Mouse (Mus musculus) hindbrain, embryonic 15.5 days (tissue): ENCODE data around the gene Tmem139. TPM values are rescaled to one million over a fixed set of nuclear protein-coding genes. Genes with fewer than 3 reads are reported as not detected.

ENCODE experiments used
- ATAC-seq: fragments of 200-750 bp; cut with Nextera tagmentation; 2 replicates; pipeline ENCODE4 v1.8.0; 2017; ENCODE audit warnings: low read depth, moderate number of reproducible peaks, moderate TSS enrichment; ENCODE audit not compliant: low FRiP score
- H3K27ac ChIP-seq: fragments of 300-500 bp; sonication (generic); replicated peaks from 2 replicates; pipeline ENCODE4 v1.5.1; 2015; ENCODE audit warnings: mild to moderate bottlenecking, inconsistent platforms
- H3K27me3 ChIP-seq: fragments of 300-500 bp; sonication (generic); 2 replicates; pipeline ENCODE4 v1.6.1; 2015; ENCODE audit warnings: control low read depth, inconsistent platforms
- H3K36me3 ChIP-seq: fragments of 300-500 bp; sonication (generic); 2 replicates; pipeline ENCODE4 v1.6.1; 2015; ENCODE audit warnings: control low read depth, inconsistent platforms
- H3K4me1 ChIP-seq: fragments of 300-500 bp; sonication (generic); replicated peaks from 2 replicates; pipeline ENCODE4 v1.6.1; 2015; ENCODE audit warnings: control low read depth, inconsistent platforms
- H3K4me2 ChIP-seq: fragments of 300-500 bp; sonication (generic); 2 replicates; pipeline ENCODE4 v1.6.1; 2015; ENCODE audit warnings: moderate library complexity, mild to moderate bottlenecking, inconsistent platforms
- H3K4me3 ChIP-seq: fragments of 300-500 bp; sonication (generic); 2 replicates; pipeline ENCODE4 v1.5.1; 2015; ENCODE audit warnings: mild to moderate bottlenecking, inconsistent platforms
- H3K9ac ChIP-seq: fragments of 300-500 bp; sonication (generic); 2 replicates; pipeline ENCODE4 v1.6.1; 2015; ENCODE audit warnings: inconsistent platforms
- H3K9me3 ChIP-seq: fragments of 300-500 bp; sonication (generic); 2 replicates; pipeline ENCODE4 v1.6.1; 2016; ENCODE audit warnings: control low read depth, inconsistent platforms
- WGBS: fragments of 180-500 bp; shearing (Covaris S2); methylation state at CpG from one replicate; pipeline ENCODE4 v1.1.7; 2015; 5-methylcytosine and 5-hydroxymethylcytosine counted together
- polyA plus RNA-seq: library from polyadenylated mRNA; unstranded; fragments of >200 nt; fragmentation: Nextera tagmentation; extraction: Ambion mirVana; gene quantifications from 2 replicates; pipeline ENCODE4 v1.2.1, GENCODE M21; 2015

Gene Tmem139
- polyA plus RNA-seq, 1 experiment from 2014 or later = 0.26 TPM

- H3K36me3 ChIP-seq = no peaks in the 10 kb centered on the region
- peak overlapping the region; percentile 50 for H3K4me2 ChIP-seq
- H3K4me3 ChIP-seq = peak overlapping the region; percentile 28
- no peak for ATAC-seq
- H3K4me1 ChIP-seq = peaks cover 11% of the 10 kb centered on the region; the same call in 1 of the 2 replicates
- 55% methylated on average over 1 of the region's 1 CpGs for WGBS
- no peak overlapping the region for H3K9ac ChIP-seq
- H3K9me3 ChIP-seq = no peaks in the 10 kb centered on the region
- H3K27ac ChIP-seq = no peak overlapping the region
- H3K27me3 ChIP-seq = no peaks in the 10 kb centered on the region
Observed at GRCm38 (mm10) chr6:42247981-42248380, 13.8 kb upstream of the Tmem139 start.

- H3K4me3 ChIP-seq = no peak overlapping the region
- no peaks in the 10 kb centered on the region for H3K27me3 ChIP-seq
- no peak for ATAC-seq
- 93% methylated on average over 4 of the region's 4 CpGs for WGBS
- H3K4me2 ChIP-seq = no peak overlapping the region
- H3K9ac ChIP-seq = no peak overlapping the region
- H3K27ac ChIP-seq = no peak overlapping the region
- no peaks in the 10 kb centered on the region for H3K36me3 ChIP-seq
- no peaks in the 10 kb centered on the region for H3K9me3 ChIP-seq
- no peaks in the 10 kb centered on the region for H3K4me1 ChIP-seq
Observed at GRCm38 (mm10) chr6:42251791-42252190, 10.0 kb upstream of the Tmem139 start.

DNA sequence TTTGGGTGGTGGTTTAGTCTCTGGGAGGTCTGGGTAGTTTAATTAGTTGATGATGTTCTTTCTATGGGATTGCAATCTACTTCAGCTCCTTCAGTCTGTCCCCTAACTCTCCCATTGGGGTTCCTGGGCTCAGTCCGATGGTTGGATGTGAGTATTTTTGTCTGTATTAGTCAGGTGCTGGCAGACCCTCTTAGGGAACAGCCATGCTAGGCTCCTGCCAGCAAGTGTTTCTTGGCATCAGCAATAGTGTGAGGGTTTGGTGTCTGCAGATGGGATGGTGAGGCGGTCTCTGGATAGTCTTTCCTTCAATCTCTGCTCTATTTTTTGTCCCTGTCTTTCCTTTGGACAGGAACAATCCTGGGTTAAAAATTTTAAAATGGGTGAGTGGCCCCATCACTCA lies 8.7 kb upstream of the Tmem139 start:
- Histone ChIP-seq H3K27me3 (no peaks in the 10 kb centered on the region), H3K4me1 (no peaks in the 10 kb centered on the region), H3K9ac (no peak overlapping the region), H3K4me2 (no peak overlapping the region), H3K27ac (no peak overlapping the region), H3K36me3 (no peaks in the 10 kb centered on the region), H3K4me3 (no peak overlapping the region), H3K9me3 (no peaks in the 10 kb centered on the region)
- ATAC-seq = no peak
- WGBS = 91% methylated on average over 2 of the region's 2 CpGs

DNA sequence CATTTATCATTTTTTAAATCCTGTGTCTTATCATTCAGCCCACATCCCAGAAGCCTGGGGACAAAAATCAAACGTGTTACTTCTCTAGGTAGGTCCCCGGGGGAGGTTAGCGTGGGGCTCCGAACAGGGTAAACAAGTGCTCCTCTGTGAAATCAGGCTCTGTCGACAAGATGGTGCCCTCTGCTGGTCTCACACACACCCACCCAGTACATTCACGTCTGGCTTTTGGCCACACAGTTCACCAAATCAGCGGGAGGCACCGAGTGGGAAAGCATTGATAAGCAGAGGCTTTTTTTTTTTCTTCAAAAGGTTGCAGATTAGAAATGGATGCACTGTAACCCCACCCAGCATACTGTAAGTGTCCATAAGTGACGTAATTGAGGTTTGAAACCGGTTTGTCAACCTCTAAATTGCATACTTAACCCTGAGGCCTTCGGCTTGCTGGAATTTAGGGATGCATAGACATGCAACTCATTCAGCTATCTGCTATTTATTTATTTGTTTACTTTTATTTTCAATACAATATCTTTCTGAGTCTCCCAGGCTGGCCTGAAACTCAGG lies 4.4 kb upstream of the Tmem139 start:
- Histone ChIP-seq H3K4me2 (no peak overlapping the region), H3K4me1 (no peaks in the 10 kb centered on the region)

DNA sequence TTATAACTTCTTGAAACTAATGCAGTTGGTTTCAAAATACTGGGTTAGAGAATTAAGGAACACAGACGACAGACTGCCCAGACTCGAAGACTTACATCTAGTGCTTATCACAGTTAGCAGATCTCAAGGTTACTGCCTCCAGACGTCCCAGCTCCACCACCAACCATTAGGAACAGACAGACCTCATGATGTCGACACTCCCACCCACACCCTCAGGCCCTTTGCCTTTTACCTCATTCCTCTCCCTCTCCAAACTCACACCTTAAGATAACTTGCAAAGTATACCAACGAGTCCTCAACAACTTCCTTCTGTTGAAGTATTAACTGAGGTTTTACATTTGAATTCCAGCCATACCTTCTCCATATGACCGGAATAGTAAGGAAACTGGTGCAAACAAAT lies 1.3 kb upstream of the Tmem139 start:
- H3K9ac ChIP-seq = no peak overlapping the region
- H3K4me1 ChIP-seq = no peaks in the 10 kb centered on the region
- H3K36me3 ChIP-seq = no peaks in the 10 kb centered on the region
- H3K4me3 ChIP-seq = no peak overlapping the region
- 74% methylated on average over 6 of the region's 6 CpGs for WGBS
- H3K27ac ChIP-seq = no peak overlapping the region
- no peaks in the 10 kb centered on the region for H3K9me3 ChIP-seq
- H3K4me2 ChIP-seq = no peak overlapping the region
- H3K27me3 ChIP-seq = peaks cover 3% of the 10 kb centered on the region; the same call in 1 of the 2 replicates
- ATAC-seq = no peak

More for the DNA sequence above, 4.4 kb upstream of the Tmem139 start:
- H3K27me3 ChIP-seq = no peaks in the 10 kb centered on the region; the same call in 1 of the 2 replicates
- no peaks in the 10 kb centered on the region for H3K36me3 ChIP-seq
- no peak for ATAC-seq
- H3K9me3 ChIP-seq = no peaks in the 10 kb centered on the region
- WGBS = 21% methylated on average over 11 of the region's 11 CpGs
- H3K27ac ChIP-seq = no peak overlapping the region
- H3K4me3 ChIP-seq = no peak overlapping the region
- no peak overlapping the region for H3K9ac ChIP-seq

DNA sequence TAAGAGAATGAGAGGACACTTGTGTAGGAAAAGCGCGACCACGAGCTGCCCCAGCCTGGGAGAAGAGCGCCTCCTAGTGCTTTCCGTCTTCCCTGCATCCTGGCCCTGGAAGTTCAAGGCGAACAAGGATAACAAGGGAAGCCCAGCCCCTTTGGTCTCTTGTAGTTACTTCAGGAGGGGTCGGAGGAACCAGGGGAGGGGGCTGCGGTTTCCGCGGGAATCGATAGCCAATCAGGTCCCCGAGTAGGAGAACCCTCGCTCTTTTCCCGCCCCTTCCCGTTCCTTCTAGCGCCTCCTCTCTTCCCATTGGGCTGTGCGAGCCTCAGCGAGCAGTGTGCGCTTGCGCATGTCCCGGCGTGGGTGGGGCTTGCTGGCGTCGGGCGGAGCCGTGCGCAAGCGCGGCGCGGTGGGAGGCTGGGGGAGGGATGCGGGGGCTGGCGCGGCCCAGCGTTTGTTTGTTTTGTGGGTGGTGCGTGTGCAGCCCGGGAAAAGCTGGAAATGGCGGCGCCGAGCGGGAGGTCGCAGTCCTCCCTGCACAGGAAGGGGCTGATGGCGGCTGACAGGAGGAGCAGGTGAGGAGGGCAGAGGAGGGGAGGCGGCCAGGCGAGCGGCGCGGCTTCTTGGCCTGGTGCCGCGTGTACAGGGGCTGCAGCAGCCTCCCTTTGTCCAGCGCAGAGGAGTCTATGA lies 3.0 kb downstream of the Tmem139 start, which contains the start of gene Casp2:
TSS of gene Casp2 (plus strand) at position 360 of the 687 bp plus-strand sequence.
- Histone ChIP-seq H3K4me3 (peak within 1 kb of the TSS; percentile 72), H3K27me3 (peaks cover 3% of the 10 kb centered on the region; the same call in 1 of the 2 replicates), H3K4me2 (peak within 1 kb of the TSS; percentile 74), H3K9me3 (no peaks in the 10 kb centered on the region), H3K36me3 (peaks cover 27% of the 10 kb centered on the region), H3K27ac (peak within 1 kb of the TSS; percentile 86), H3K4me1 (peaks cover 20% of the 10 kb centered on the region), H3K9ac (peak within 1 kb of the TSS; percentile 77)
- peak; percentile 100 for ATAC-seq
- WGBS = 0% methylated on average over 46 of the region's 51 CpGs

GRCm38 (mm10) chr6:42265391-42266330 lies 3.9 kb downstream of the Tmem139 start:
- peaks cover 3% of the 10 kb centered on the region; the same call in 1 of the 2 replicates for H3K27me3 ChIP-seq
- peak overlapping the region; percentile 77 for H3K9ac ChIP-seq
- H3K27ac ChIP-seq = peak overlapping the region; percentile 86
- H3K4me1 ChIP-seq = peaks cover 20% of the 10 kb centered on the region
- ATAC-seq = no peak
- under 1% methylated on average over 21 of the region's 21 CpGs for WGBS
- peak overlapping the region; percentile 72 for H3K4me3 ChIP-seq
- peak overlapping the region; percentile 74 for H3K4me2 ChIP-seq
- peaks cover 35% of the 10 kb centered on the region for H3K36me3 ChIP-seq
- H3K9me3 ChIP-seq = no peaks in the 10 kb centered on the region

GRCm38 (mm10) chr6:42270817-42271216 lies 9.0 kb downstream of the Tmem139 start:
- Histone ChIP-seq H3K4me3 (no peak overlapping the region), H3K9ac (no peak overlapping the region), H3K4me1 (peaks cover 20% of the 10 kb centered on the region), H3K9me3 (no peaks in the 10 kb centered on the region), H3K27me3 (no peaks in the 10 kb centered on the region), H3K27ac (no peak overlapping the region), H3K4me2 (no peak overlapping the region), H3K36me3 (peaks cover 72% of the 10 kb centered on the region)
- no peak for ATAC-seq

GRCm38 (mm10) chr6:42276151-42276550 lies 14.4 kb downstream of the Tmem139 start:
- no peak overlapping the region for H3K4me2 ChIP-seq

DNA sequence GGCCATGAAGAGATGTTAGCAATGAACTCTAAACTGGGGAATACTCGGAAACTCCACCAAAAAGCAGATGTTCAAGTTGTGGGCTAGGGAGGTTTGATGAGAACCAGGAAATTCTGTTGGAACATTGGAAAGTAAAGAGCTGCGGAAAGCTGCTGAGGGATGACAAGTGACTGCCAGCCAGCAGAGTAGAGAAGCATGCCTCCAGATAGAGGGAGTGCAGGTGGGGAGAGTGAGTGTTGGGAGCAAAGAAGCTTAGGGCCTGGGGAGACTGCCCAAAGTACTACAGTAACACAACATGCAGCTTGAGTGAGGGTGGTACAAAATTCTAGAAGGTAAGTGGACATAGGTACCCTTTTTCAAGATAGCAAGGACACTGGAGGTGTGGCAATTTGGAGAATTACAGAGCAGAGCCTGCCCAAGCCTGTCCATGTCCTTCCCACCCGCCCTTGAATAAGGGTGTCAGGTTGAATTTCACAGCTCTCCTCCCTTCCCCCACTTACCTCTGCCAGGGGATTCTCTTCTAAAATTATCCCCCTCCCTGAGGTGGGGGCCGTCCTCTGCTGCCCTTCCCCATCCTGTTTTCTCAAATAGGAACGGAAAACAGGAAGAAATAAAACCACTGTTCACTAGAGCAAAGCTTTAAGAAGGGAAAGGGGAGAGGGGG lies 21.2 kb downstream of the Tmem139 start:
- Histone ChIP-seq H3K4me3 (no peak overlapping the region), H3K27me3 (no peaks in the 10 kb centered on the region), H3K27ac (no peak overlapping the region), H3K36me3 (peaks cover 69% of the 10 kb centered on the region), H3K4me2 (no peak overlapping the region), H3K4me1 (no peaks in the 10 kb centered on the region), H3K9me3 (no peaks in the 10 kb centered on the region), H3K9ac (no peak overlapping the region)
- no peak for ATAC-seq
- 91% methylated on average over 5 of the region's 5 CpGs for WGBS

More at GRCm38 (mm10) chr6:42276151-42276550, 14.4 kb downstream of the Tmem139 start:
- Histone ChIP-seq H3K27ac (no peak overlapping the region), H3K4me3 (no peak overlapping the region), H3K36me3 (peaks cover 81% of the 10 kb centered on the region), H3K9ac (no peak overlapping the region), H3K27me3 (no peaks in the 10 kb centered on the region), H3K9me3 (no peaks in the 10 kb centered on the region), H3K4me1 (no peaks in the 10 kb centered on the region)
- WGBS = 55% methylated on average over 2 of the region's 2 CpGs
- ATAC-seq = no peak

DNA sequence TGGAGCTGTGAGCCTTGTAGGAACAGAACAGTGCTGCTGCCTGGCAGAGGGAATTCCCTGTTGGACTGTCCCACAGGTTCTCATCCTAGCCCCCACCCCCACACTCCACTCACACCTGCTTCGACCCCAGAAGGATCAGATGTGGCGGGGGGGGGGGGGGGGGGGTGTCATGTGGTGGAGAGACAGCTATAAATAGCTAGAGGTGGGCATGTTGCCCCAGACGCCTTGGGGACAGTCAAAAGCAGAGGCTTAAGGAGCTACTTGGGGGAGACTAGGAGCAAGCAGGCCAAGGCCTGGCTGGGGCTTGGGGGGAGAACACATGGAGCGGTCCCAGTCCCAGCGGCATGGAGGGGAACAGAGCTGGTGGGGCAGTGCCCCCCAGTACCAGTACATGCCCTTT lies 24.7 kb downstream of the Tmem139 start, which contains the start of gene Clcn1:
TSS of gene Clcn1 (plus strand) at position 238 of the 400 bp plus-strand sequence.
- H3K9ac ChIP-seq = no peak within 1 kb of the TSS
- H3K27me3 ChIP-seq = no peaks in the 10 kb centered on the region
- 82% methylated on average over 4 of the region's 5 CpGs for WGBS
- peak; percentile 54; the same call in 1 of the 2 replicates for ATAC-seq
- no peak within 1 kb of the TSS for H3K4me2 ChIP-seq
- H3K4me1 ChIP-seq = no peaks in the 10 kb centered on the region
- no peaks in the 10 kb centered on the region for H3K9me3 ChIP-seq
- H3K4me3 ChIP-seq = no peak within 1 kb of the TSS
- peaks cover 39% of the 10 kb centered on the region for H3K36me3 ChIP-seq
- no peak within 1 kb of the TSS for H3K27ac ChIP-seq
